In the genomic region with DNA sequence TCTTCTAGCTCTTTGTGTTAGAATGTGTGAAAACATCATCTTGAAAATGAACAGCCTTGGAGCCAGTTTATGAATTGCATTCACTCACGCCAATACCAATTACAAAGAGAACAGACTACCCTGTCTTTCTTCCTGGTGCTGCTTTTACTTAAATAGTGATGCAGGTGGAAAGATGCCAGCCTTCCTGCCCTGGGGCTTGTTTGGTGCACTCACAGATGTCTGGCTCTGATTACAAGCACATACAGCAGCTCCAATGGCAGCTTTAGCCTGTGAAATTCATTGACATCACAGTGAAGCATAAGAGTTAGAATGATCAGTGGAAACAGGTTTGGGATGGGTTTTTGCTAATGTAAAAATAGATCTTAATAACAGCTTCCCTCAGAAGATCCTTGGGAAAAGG, we compare ENCODE assay signal across 10 mouse cellular contexts.
A peak's percentile ranks its signal among the peaks of the same experiment; 100 is the strongest.
DNase-seq lines count a peak whose midpoint lies in the region; ATAC-seq and TF ChIP-seq lines count a peak whose summit lies in the region.
"Had no signal": no experiment of that assay in that cellular context is flagged by ENCODE, and none has a peak within 500 bp of the region (broad histone marks: within the 10 kb centered on the region; RNA-seq: fewer than 3 reads in every experiment).

No protein-coding gene starts in this region.

- DNase-seq in cerebellum, adult 18-20 months = peak; percentile 16
- no peak for DNase-seq in cerebellum, adult 11 months
- peak; percentile 1 for DNase-seq in right cerebral cortex, adult 18-20 months
- DNase-seq in right cerebral cortex, postnatal 36 days (ENCODE audit: low spot score in 2 of 2) = no peak
- DNase-seq in hindbrain, postnatal 0 days (ENCODE audit: low spot score) = peak; percentile 75
- no peak for DNase-seq in heart, adult 9 months (ENCODE audit: low spot score in 2 of 2)
- DNase-seq: B cell, adult 2 months had no signal

- ATAC-seq in hindbrain, postnatal 0 days = peak; percentile 55; the same call in 1 of the 2 replicates
- peak; percentile 88 for ATAC-seq in neural tube, embryonic 14.5 days (ENCODE audit: low read depth)
- ATAC-seq in megakaryocyte, adult 5-6 weeks (ENCODE audit: poor library complexity, severe bottlenecking) = no peak
- ATAC-seq: liver, embryonic 12.5 days had no signal

- no peak overlapping the region for H3K4me3 ChIP-seq in hindbrain, postnatal 0 days (ENCODE audit: low read length)
- H3K4me3 ChIP-seq in neural tube, embryonic 14.5 days (ENCODE audit: low read depth, low read length) = no peak overlapping the region
- H3K4me3 ChIP-seq: liver, embryonic 12.5 days had no signal

- H3K27me3 ChIP-seq in hindbrain, postnatal 0 days (ENCODE audit: insufficient read depth, low read length) = no peaks in the 10 kb centered on the region
- H3K27me3 ChIP-seq in neural tube, embryonic 14.5 days (ENCODE audit: control insufficient read depth, insufficient read depth, low read length) = no peaks in the 10 kb centered on the region
- H3K27me3 ChIP-seq: liver, embryonic 12.5 days had no signal

- no peaks in the 10 kb centered on the region for H3K9me3 ChIP-seq in hindbrain, postnatal 0 days (ENCODE audit: low read length)
- H3K9me3 ChIP-seq in neural tube, embryonic 14.5 days (ENCODE audit: control insufficient read depth, low read length) = no peaks in the 10 kb centered on the region
- H3K9me3 ChIP-seq: liver, embryonic 12.5 days had no signal

- peaks cover 3% of the 10 kb centered on the region; the same call in 1 of the 2 replicates for H3K4me1 ChIP-seq in hindbrain, postnatal 0 days (ENCODE audit: insufficient read depth, low read length)
- 0 out of 2 replicates have a peak, but pooled peaks cover 3% of the 10 kb centered on the region for H3K4me1 ChIP-seq in neural tube, embryonic 14.5 days (ENCODE audit: control insufficient read depth, insufficient read depth, low read length)
- H3K4me1 ChIP-seq: liver, embryonic 12.5 days had no signal

- WGBS in hindbrain, postnatal 0 days = 50% methylated on average over 1 of the region's 1 CpGs
- WGBS in neural tube, embryonic 14.5 days = 35% methylated on average over 1 of the region's 1 CpGs

- no peak overlapping the region for H3K4me2 ChIP-seq in hindbrain, postnatal 0 days (ENCODE audit: low read depth, low read length)
- no peak overlapping the region for H3K4me2 ChIP-seq in neural tube, embryonic 14.5 days (ENCODE audit: low read depth, low read length)
- H3K4me2 ChIP-seq: liver, embryonic 12.5 days had no signal

- no peak overlapping the region for H3K27ac ChIP-seq in hindbrain, postnatal 0 days
- H3K27ac ChIP-seq in neural tube, embryonic 14.5 days (ENCODE audit: low read depth, low read length) = 0 out of 2 replicates have a peak overlapping the region, but pooled peaks have one; percentile 8
- H3K27ac ChIP-seq: liver, embryonic 12.5 days had no signal

- H3K9ac ChIP-seq in hindbrain, postnatal 0 days (replicated peaks; ENCODE audit: low read length) = no peak overlapping the region
- no peak overlapping the region for H3K9ac ChIP-seq in neural tube, embryonic 14.5 days (replicated peaks; ENCODE audit: low read depth, low read length)
- H3K9ac ChIP-seq: liver, embryonic 12.5 days had no signal

- H3K36me3 ChIP-seq in hindbrain, postnatal 0 days (ENCODE audit: insufficient read depth, low read length) = no peaks in the 10 kb centered on the region
- no peaks in the 10 kb centered on the region for H3K36me3 ChIP-seq in neural tube, embryonic 14.5 days (ENCODE audit: control insufficient read depth, insufficient read depth, low read length)
- H3K36me3 ChIP-seq: liver, embryonic 12.5 days had no signal

- TF ChIP-seq CTCF in hindbrain, postnatal 0 days (IDR thresholded peaks at IDR 0.05; ENCODE audit: low read depth) = no peak

Comparison
In these comparisons a context has a peak if more than half of its experiments do, and no peak if none do; other contexts are left out.
1. DNase-seq: peak in cerebellum, adult 18-20 months (2 of 2), right cerebral cortex, adult 18-20 months (single experiment) and hindbrain, postnatal 0 days (single experiment); none in cerebellum, adult 11 months (single experiment), right cerebral cortex, postnatal 36 days (0 of 2) and heart, adult 9 months (0 of 2).